15 mouse cellular contexts compared by ENCODE assay signal in the genomic region with DNA sequence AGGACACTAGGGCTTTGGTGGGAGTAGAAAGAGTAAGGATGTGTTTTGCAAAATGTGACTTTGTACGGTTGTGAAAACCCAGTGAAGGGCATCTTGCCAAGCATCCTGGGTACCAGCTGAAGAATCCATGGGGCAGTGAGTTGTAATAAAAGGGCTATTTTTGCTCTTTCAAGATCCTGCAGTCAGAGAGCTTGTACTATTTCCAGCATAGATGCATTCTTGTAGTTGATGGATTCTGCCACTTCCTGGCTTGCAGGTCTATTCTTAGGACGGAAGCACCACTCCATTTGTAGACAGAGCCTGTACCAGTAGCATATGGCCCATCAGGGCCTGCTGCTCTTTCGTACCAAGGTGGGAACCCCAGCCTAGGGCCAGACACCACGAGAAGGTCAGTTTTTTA. TPM values are rescaled to one million over a fixed set of nuclear protein-coding genes. Genes with fewer than 3 reads are reported as not detected.
DNase-seq lines count a peak whose midpoint lies in the region; ATAC-seq and TF ChIP-seq lines count a peak whose summit lies in the region.
"Had no signal": no experiment of that assay in that cellular context is flagged by ENCODE, and none has a peak within 500 bp of the region (broad histone marks: within the 10 kb centered on the region; RNA-seq: fewer than 3 reads in every experiment).

No protein-coding gene starts in this region.

- no peak overlapping the region for H3K9ac ChIP-seq in hindbrain, embryonic 13.5 days
- H3K9ac ChIP-seq in hindbrain, embryonic 16.5 days (ENCODE audit: low read depth, low read length) = no peak overlapping the region
- no peak overlapping the region for H3K9ac ChIP-seq in heart, postnatal 0 days (replicated peaks; ENCODE audit: low read depth, low read length)
- H3K9ac ChIP-seq: forebrain, embryonic 13.5 days; limb, embryonic 15.5 days; neural tube, embryonic 15.5 days; stomach, embryonic 15.5 days had no signal

- no peak overlapping the region for H3K4me3 ChIP-seq in gastrocnemius, adult 2 months
- no peak overlapping the region for H3K4me3 ChIP-seq in hindbrain, embryonic 13.5 days
- no peak overlapping the region for H3K4me3 ChIP-seq in hindbrain, embryonic 16.5 days (ENCODE audit: low read length)
- no peak overlapping the region for H3K4me3 ChIP-seq in heart, postnatal 0 days (ENCODE audit: low read depth, low read length)
- H3K4me3 ChIP-seq: forebrain, embryonic 13.5 days; limb, embryonic 15.5 days; midbrain, embryonic 10.5 days; neural tube, embryonic 15.5 days; stomach, embryonic 15.5 days had no signal

- H3K4me2 ChIP-seq in hindbrain, embryonic 13.5 days = no peak overlapping the region
- no peak overlapping the region for H3K4me2 ChIP-seq in hindbrain, embryonic 16.5 days (ENCODE audit: low read length)
- H3K4me2 ChIP-seq in heart, postnatal 0 days (ENCODE audit: low read depth, low read length) = no peak overlapping the region
- H3K4me2 ChIP-seq: forebrain, embryonic 13.5 days; limb, embryonic 15.5 days; neural tube, embryonic 15.5 days; stomach, embryonic 15.5 days had no signal

- intact Hi-C loops in gastrocnemius, adult 2 months (cut with DNase I) = no loop called here

- H3K27me3 ChIP-seq in hindbrain, embryonic 13.5 days = no peaks in the 10 kb centered on the region
- no peaks in the 10 kb centered on the region for H3K27me3 ChIP-seq in hindbrain, embryonic 16.5 days (replicated peaks; ENCODE audit: control insufficient read depth, insufficient read depth, low read length)
- no peaks in the 10 kb centered on the region for H3K27me3 ChIP-seq in heart, postnatal 0 days (ENCODE audit: control insufficient read depth, insufficient read depth, low read length)
- H3K27me3 ChIP-seq: forebrain, embryonic 13.5 days; limb, embryonic 15.5 days; neural tube, embryonic 15.5 days; stomach, embryonic 15.5 days had no signal

- H3K4me1 ChIP-seq in hindbrain, embryonic 13.5 days (replicated peaks) = peaks cover 30% of the 10 kb centered on the region
- H3K4me1 ChIP-seq in hindbrain, embryonic 16.5 days (ENCODE audit: control insufficient read depth, insufficient read depth, low read depth, low read length) = no peaks in the 10 kb centered on the region; the same call in 1 of the 2 replicates
- H3K4me1 ChIP-seq in heart, postnatal 0 days (ENCODE audit: control insufficient read depth, insufficient read depth) = peaks cover 64% of the 10 kb centered on the region

- ATAC-seq in hindbrain, embryonic 13.5 days (ENCODE audit: low FRiP score) = no peak
- no peak for ATAC-seq in hindbrain, embryonic 16.5 days
- ATAC-seq in heart, postnatal 0 days (ENCODE audit: insufficient read depth, low read depth) = peak; percentile 24; the same call in 1 of the 2 replicates
- ATAC-seq: forebrain, embryonic 13.5 days had no signal

- no peak for TF ChIP-seq EP300 in heart, postnatal 0 days (IDR thresholded peaks at IDR 0.05; ENCODE audit: low read depth)

- peak overlapping the region; percentile 90 for H3K27ac ChIP-seq in gastrocnemius, adult 2 months
- peak overlapping the region; percentile 12; the same call in 1 of the 2 replicates for H3K27ac ChIP-seq in hindbrain, embryonic 13.5 days
- no peak overlapping the region for H3K27ac ChIP-seq in hindbrain, embryonic 16.5 days (ENCODE audit: low read depth, low read length)
- H3K27ac ChIP-seq in heart, postnatal 0 days (ENCODE audit: low read depth) = peak overlapping the region; percentile 95
- H3K27ac ChIP-seq: forebrain, embryonic 13.5 days; limb, embryonic 15.5 days; midbrain, embryonic 10.5 days; neural tube, embryonic 15.5 days; stomach, embryonic 15.5 days had no signal

- DNase-seq in gastrocnemius, adult 2 months = no peak
- DNase-seq in gastrocnemius, postnatal 10 days = no peak
- peak; percentile 67 for DNase-seq in cerebellum, adult 18-20 months
- DNase-seq in heart, postnatal 0 days (ENCODE audit: low spot score) = peak; percentile 84
- no peak for DNase-seq in spleen, adult 18-20 months
- no peak for DNase-seq in spleen, adult 12 weeks (ENCODE audit: low spot score)
- DNase-seq: adrenal gland, postnatal 10 days; retina, postnatal 1 day had no signal

- peaks cover 7% of the 10 kb centered on the region; the same call in 1 of the 2 replicates for H3K36me3 ChIP-seq in hindbrain, embryonic 13.5 days
- no peaks in the 10 kb centered on the region for H3K36me3 ChIP-seq in hindbrain, embryonic 16.5 days (ENCODE audit: control insufficient read depth, insufficient read depth, low read length)
- H3K36me3 ChIP-seq in heart, postnatal 0 days (replicated peaks; ENCODE audit: control insufficient read depth, insufficient read depth, low read length) = peaks cover 23% of the 10 kb centered on the region
- H3K36me3 ChIP-seq: limb, embryonic 15.5 days; midbrain, embryonic 10.5 days; neural tube, embryonic 15.5 days; stomach, embryonic 15.5 days had no signal

- no peaks in the 10 kb centered on the region for H3K9me3 ChIP-seq in hindbrain, embryonic 13.5 days
- no peaks in the 10 kb centered on the region for H3K9me3 ChIP-seq in hindbrain, embryonic 16.5 days (ENCODE audit: control insufficient read depth, low read length)
- H3K9me3 ChIP-seq in heart, postnatal 0 days (replicated peaks; ENCODE audit: control insufficient read depth, low read length) = no peaks in the 10 kb centered on the region
- H3K9me3 ChIP-seq: forebrain, embryonic 13.5 days; limb, embryonic 15.5 days; midbrain, embryonic 10.5 days; neural tube, embryonic 15.5 days; stomach, embryonic 15.5 days had no signal

- no peak for TF ChIP-seq CTCF in gastrocnemius, adult 2 months (IDR thresholded peaks at IDR 0.05)
- no peak for TF ChIP-seq CTCF in heart, postnatal 0 days (IDR thresholded peaks at IDR 0.05; ENCODE audit: low read depth)

- WGBS in hindbrain, embryonic 13.5 days = 71% methylated on average over 4 of the region's 4 CpGs
- WGBS in hindbrain, embryonic 16.5 days = 56% methylated on average over 4 of the region's 4 CpGs
- WGBS in heart, postnatal 0 days = 24% methylated on average over 4 of the region's 4 CpGs

RNA-seq across cellular contexts. Expression of gene Gmpr, which starts 21.5 kb away (rescaled TPM):
- total RNA-seq in gastrocnemius, adult 2 months (2021) = 100 to 1,000 TPM; 152 to 185 TPM
- 100 to 1,000 TPM; 163 to 170 TPM for total RNA-seq in gastrocnemius, postnatal 10 days (2021)
- 31.6 and 35.1 TPM in 2 replicates for polyA plus RNA-seq in hindbrain, embryonic 13.5 days (2015; fragmentation: Nextera tagmentation; extraction: Ambion mirVana)
- 40.7 and 41.5 TPM in 2 replicates for polyA plus RNA-seq in hindbrain, embryonic 16.5 days (2015; fragmentation: Nextera tagmentation; extraction: Ambion mirVana)
- 195 TPM in 2 replicates for total RNA-seq in heart, postnatal 0 days (2014; rRNA removed; ENCODE audit: low replicate concordance)
- polyA plus RNA-seq in heart, postnatal 0 days (2015; fragmentation: Nextera tagmentation; extraction: Ambion mirVana) = 282 and 284 TPM in 2 replicates

Comparison
In these comparisons a context has a peak if more than half of its experiments do, and no peak if none do; other contexts are left out.
1. DNase-seq: peak in cerebellum, adult 18-20 months (2 of 2) and heart, postnatal 0 days (single experiment); none in gastrocnemius, adult 2 months (single experiment), gastrocnemius, postnatal 10 days (single experiment), spleen, adult 18-20 months (0 of 2) and spleen, adult 12 weeks (single experiment).